Mouse (Mus musculus): ENCODE results near the gene Fut2. TPM values are rescaled to one million over a fixed set of nuclear protein-coding genes. Genes with fewer than 3 reads are reported as not detected.
A peak's percentile ranks its signal among the peaks of the same experiment; 100 is the strongest.
"Not testable (repeated sequence)": the region's sequence is repeated elsewhere in the genome, so short reads cannot be mapped to it uniquely, and the experiment has no call there.

The Fut2 gene
- polyA plus RNA-seq, 1 experiment from 2014 or later: 0.33 TPM

- H3K27ac ChIP-seq (replicated peaks): no peak overlapping the region
- no peak overlapping the region for H3K9ac ChIP-seq (replicated peaks)
- no peak overlapping the region for H3K4me2 ChIP-seq (replicated peaks)
- H3K4me3 ChIP-seq: no peak overlapping the region
- H3K4me1 ChIP-seq: 0 out of 2 replicates have a peak, but pooled peaks cover 2% of the 10 kb centered on the region
- H3K9me3 ChIP-seq: no peaks in the 10 kb centered on the region
- 86% methylated on average over 11 of the region's 11 CpGs for WGBS
- no peak for ATAC-seq (ENCODE audit: low FRiP score, low read depth)
- no peaks in the 10 kb centered on the region for H3K36me3 ChIP-seq
- H3K27me3 ChIP-seq: peaks cover 7% of the 10 kb centered on the region; the same call in 1 of the 2 replicates
These were observed 5.3 kb downstream of the Fut2 start for GRCm38 (mm10) chr7:45660746-45661478.

- H3K9ac ChIP-seq (replicated peaks): no peak overlapping the region
- peak overlapping the region; percentile 28 for H3K4me2 ChIP-seq (replicated peaks)
- no peaks in the 10 kb centered on the region for H3K27me3 ChIP-seq
- H3K4me3 ChIP-seq: 0 out of 2 replicates have a peak overlapping the region, but pooled peaks have one; percentile 4
- ATAC-seq (ENCODE audit: low FRiP score, low read depth): no peak
- 29% methylated on average over 17 of the region's 17 CpGs for WGBS
- H3K4me1 ChIP-seq: peaks cover 14% of the 10 kb centered on the region
- no peak overlapping the region for H3K27ac ChIP-seq (replicated peaks)
- no peaks in the 10 kb centered on the region for H3K36me3 ChIP-seq
- no peaks in the 10 kb centered on the region for H3K9me3 ChIP-seq
These were observed 11.7 kb downstream of the Fut2 start for GRCm38 (mm10) chr7:45654424-45655047.

GRCm38 (mm10) chr7:45650484-45650883, 15.7 kb downstream of the Fut2 start:
- WGBS: 96% methylated on average over 20 of the region's 20 CpGs
- H3K27ac ChIP-seq (replicated peaks): not testable (repeated sequence)
- H3K27me3 ChIP-seq: peaks cover 12% of the 10 kb centered on the region; the same call in 1 of the 2 replicates

GRCm38 (mm10) chr7:45649351-45649750, 16.8 kb downstream of the Fut2 start:
- Histone ChIP-seq H3K9ac (replicated peaks) (no peak overlapping the region), H3K4me3 (no peak overlapping the region), H3K27ac (replicated peaks) (no peak overlapping the region), H3K4me1 (peaks cover 7% of the 10 kb centered on the region), H3K36me3 (no peaks in the 10 kb centered on the region), H3K4me2 (replicated peaks) (no peak overlapping the region), H3K9me3 (no peaks in the 10 kb centered on the region), H3K27me3 (peaks cover 15% of the 10 kb centered on the region; the same call in 1 of the 2 replicates)
- 85% methylated on average over 8 of the region's 8 CpGs for WGBS
- ATAC-seq (ENCODE audit: low FRiP score, low read depth): no peak

More at GRCm38 (mm10) chr7:45650484-45650883, 15.7 kb downstream of the Fut2 start:
- H3K4me1 ChIP-seq; ATAC-seq (ENCODE audit: low FRiP score, low read depth); H3K4me3 ChIP-seq; H3K4me2 ChIP-seq (replicated peaks); H3K9ac ChIP-seq (replicated peaks); H3K36me3 ChIP-seq; H3K9me3 ChIP-seq: not testable (repeated sequence)

GRCm38 (mm10) chr7:45646671-45647070, 19.5 kb downstream of the Fut2 start:
- Histone ChIP-seq H3K4me1 (peaks cover 22% of the 10 kb centered on the region), H3K9me3 (no peaks in the 10 kb centered on the region), H3K9ac (replicated peaks) (no peak overlapping the region), H3K27me3 (peaks cover 15% of the 10 kb centered on the region; the same call in 1 of the 2 replicates), H3K4me3 (no peak overlapping the region), H3K4me2 (replicated peaks) (no peak overlapping the region), H3K27ac (replicated peaks) (no peak overlapping the region), H3K36me3 (no peaks in the 10 kb centered on the region)
- no peak for ATAC-seq (ENCODE audit: low FRiP score, low read depth)
- WGBS: 78% methylated on average over 4 of the region's 4 CpGs

- 62% methylated on average over 7 of the region's 7 CpGs for WGBS
- no peak for ATAC-seq (ENCODE audit: low FRiP score, low read depth)
- H3K27me3 ChIP-seq: peaks cover 18% of the 10 kb centered on the region; the same call in 1 of the 2 replicates
- H3K27ac ChIP-seq (replicated peaks): no peak overlapping the region
- no peak overlapping the region for H3K9ac ChIP-seq (replicated peaks)
- no peak overlapping the region for H3K4me2 ChIP-seq (replicated peaks)
- no peaks in the 10 kb centered on the region for H3K9me3 ChIP-seq
- H3K4me1 ChIP-seq: peaks cover 22% of the 10 kb centered on the region
- no peaks in the 10 kb centered on the region for H3K36me3 ChIP-seq
- H3K4me3 ChIP-seq: no peak overlapping the region
These were observed 20.6 kb downstream of the Fut2 start for GRCm38 (mm10) chr7:45645591-45645971.

GRCm38 (mm10) chr7:45644872-45645590, 21.2 kb downstream of the Fut2 start:
- Histone ChIP-seq H3K4me1 (peaks cover 22% of the 10 kb centered on the region), H3K27me3 (peaks cover 24% of the 10 kb centered on the region), H3K9me3 (no peaks in the 10 kb centered on the region), H3K36me3 (no peaks in the 10 kb centered on the region), H3K4me3 (peak overlapping the region; percentile 47; the same call in 1 of the 2 replicates), H3K4me2 (replicated peaks) (peak overlapping the region; percentile 77), H3K27ac (replicated peaks) (peak overlapping the region; percentile 86), H3K9ac (replicated peaks) (peak overlapping the region; percentile 47; the same call in 1 of the 2 replicates)
- ATAC-seq (ENCODE audit: low FRiP score, low read depth): no peak
- WGBS: 65% methylated on average over 6 of the region's 6 CpGs

GRCm38 (mm10) chr7:45644183-45644582, 22.0 kb downstream of the Fut2 start:
- Histone ChIP-seq H3K27ac (replicated peaks) (peak overlapping the region; percentile 86), H3K4me3 (peak overlapping the region; percentile 47), H3K4me2 (replicated peaks) (peak overlapping the region; percentile 77), H3K27me3 (peaks cover 28% of the 10 kb centered on the region), H3K4me1 (peaks cover 22% of the 10 kb centered on the region), H3K9me3 (no peaks in the 10 kb centered on the region), H3K9ac (replicated peaks) (peak overlapping the region; percentile 47), H3K36me3 (no peaks in the 10 kb centered on the region)
- ATAC-seq (ENCODE audit: low FRiP score, low read depth): peak; percentile 8; the same call in 1 of the 2 replicates
- WGBS: 2% methylated on average over 18 of the region's 18 CpGs

GRCm38 (mm10) chr7:45643441-45644178, 22.6 kb downstream of the Fut2 start:
- Histone ChIP-seq H3K4me1 (peaks cover 22% of the 10 kb centered on the region), H3K27ac (replicated peaks) (peak overlapping the region; percentile 94), H3K4me2 (replicated peaks) (peak overlapping the region; percentile 77), H3K9ac (replicated peaks) (peak overlapping the region; percentile 77), H3K4me3 (peak overlapping the region; percentile 47), H3K9me3 (no peaks in the 10 kb centered on the region), H3K36me3 (no peaks in the 10 kb centered on the region), H3K27me3 (peaks cover 28% of the 10 kb centered on the region)
- ATAC-seq (ENCODE audit: low FRiP score, low read depth): peak; percentile 94
- WGBS: 1% methylated on average over 28 of the region's 28 CpGs

GRCm38 (mm10) chr7:45642503-45643255, 23.5 kb downstream of the Fut2 start:
- WGBS: 38% methylated on average over 16 of the region's 16 CpGs
- Histone ChIP-seq H3K27me3 (peaks cover 26% of the 10 kb centered on the region), H3K9ac (replicated peaks) (peak overlapping the region; percentile 77), H3K4me1 (peaks cover 30% of the 10 kb centered on the region), H3K36me3 (no peaks in the 10 kb centered on the region), H3K4me2 (replicated peaks) (peak overlapping the region; percentile 77), H3K4me3 (peak overlapping the region; percentile 47), H3K27ac (replicated peaks) (peak overlapping the region; percentile 94), H3K9me3 (no peaks in the 10 kb centered on the region)
- no peak for ATAC-seq (ENCODE audit: low FRiP score, low read depth)

GRCm38 (mm10) chr7:45642083-45642482, 24.1 kb downstream of the Fut2 start:
- WGBS: 83% methylated on average over 5 of the region's 5 CpGs
- ATAC-seq (ENCODE audit: low FRiP score, low read depth): no peak
- peaks cover 20% of the 10 kb centered on the region for H3K27me3 ChIP-seq
- H3K4me1 ChIP-seq: peaks cover 30% of the 10 kb centered on the region
- no peak overlapping the region; the same call in 1 of the 2 replicates for H3K9ac ChIP-seq (replicated peaks)
- H3K36me3 ChIP-seq: no peaks in the 10 kb centered on the region
- peak overlapping the region; percentile 77; the same call in 1 of the 2 replicates for H3K4me2 ChIP-seq (replicated peaks)
- no peak overlapping the region for H3K4me3 ChIP-seq
- no peaks in the 10 kb centered on the region for H3K9me3 ChIP-seq
- H3K27ac ChIP-seq (replicated peaks): no peak overlapping the region; the same call in 1 of the 2 replicates

Data from midbrain, embryonic 12.5 days (tissue).